Mouse (Mus musculus) neutrophil, adult 5-6 weeks (primary cell): ENCODE data around the gene Nobox. TPM values are rescaled to one million over a fixed set of nuclear protein-coding genes. Genes with fewer than 3 reads are reported as not detected.

Experiments
- ATAC-seq: fragments of 151-379, 151-347 bp; 2 replicates; pipeline ENCODE4 v1.8.0; 2017; ENCODE audit warnings: mild to moderate bottlenecking, moderate TSS enrichment; ENCODE audit not compliant: insufficient number of reproducible peaks, poor library complexity, low FRiP score, severe bottlenecking; ENCODE audit errors: extremely low read depth
- total RNA-seq: library from RNA; stranded (forward); fragments of 200-1000 nt; gene quantifications from 2 replicates; pipeline ENCODE4 v1.2.3, GENCODE M21; 2017

The Nobox gene
- total RNA-seq = not detected in 2 replicates

- 0 out of 2 replicates have a peak, but pooled peaks have one; percentile 6 for ATAC-seq
These were observed at the start of gene Nobox for GRCm38 (mm10) chr6:43309454-43309853. Gene Nobox, minus strand, starts transcription at chr6:43309554.

- ATAC-seq = no peak
These were observed 45.3 kb upstream of the Nobox start for GRCm38 (mm10) chr6:43354562-43355241.

- no peak for ATAC-seq
These were observed 44.1 kb upstream of the Nobox start for GRCm38 (mm10) chr6:43353446-43353845.

- no peak for ATAC-seq
These were observed 39.7 kb upstream of the Nobox start for GRCm38 (mm10) chr6:43349083-43349482.

GRCm38 (mm10) chr6:43347637-43348036 lies 38.3 kb upstream of the Nobox start:
- no peak for ATAC-seq

- ATAC-seq = no peak
These were observed 33.7 kb upstream of the Nobox start for GRCm38 (mm10) chr6:43343006-43343405.

GRCm38 (mm10) chr6:43342386-43342785 lies 33.0 kb upstream of the Nobox start:
- ATAC-seq = no peak

GRCm38 (mm10) chr6:43338804-43339203 lies 29.4 kb upstream of the Nobox start:
- ATAC-seq = no peak

GRCm38 (mm10) chr6:43337491-43337961 lies 28.2 kb upstream of the Nobox start:
- ATAC-seq = no peak

- ATAC-seq = no peak
These were observed 26.4 kb upstream of the Nobox start for GRCm38 (mm10) chr6:43335619-43336234.

- no peak for ATAC-seq
These were observed 24.1 kb upstream of the Nobox start for GRCm38 (mm10) chr6:43333479-43333878.

- no peak for ATAC-seq
These were observed 3.8 kb upstream of the Nobox start for GRCm38 (mm10) chr6:43312961-43313656.

GRCm38 (mm10) chr6:43312546-43312945 lies 3.2 kb upstream of the Nobox start:
- ATAC-seq = no peak

GRCm38 (mm10) chr6:43310071-43310470 lies 717 bp upstream of the Nobox start:
- no peak for ATAC-seq

- ATAC-seq = no peak
These were observed 11.9 kb downstream of the Nobox start for GRCm38 (mm10) chr6:43297508-43297850.

GRCm38 (mm10) chr6:43296798-43297507 lies 12.4 kb downstream of the Nobox start:
- ATAC-seq = no peak

- no peak for ATAC-seq
These were observed 13.4 kb downstream of the Nobox start for GRCm38 (mm10) chr6:43295908-43296307.

- ATAC-seq = no peak
These were observed 16.2 kb downstream of the Nobox start for GRCm38 (mm10) chr6:43293175-43293574.

GRCm38 (mm10) chr6:43292471-43293076 lies 16.8 kb downstream of the Nobox start:
- no peak for ATAC-seq
